Mouse (Mus musculus) stomach, postnatal 0 days (tissue): ENCODE measurements at regions not wholly inside any gene's neighbourhood (a gene's known extent, or its start where the extent isn't known, plus 50 kb on each side); places are given as distances from the start of the nearest gene placed in this dataset.

Experiments
- CTCF ChIP-seq: IDR thresholded peaks from 2 replicates; pipeline ENCODE4 v1.5.1; 2016; ENCODE audit warnings: antibody characterized with exemption, low read depth, mild to moderate bottlenecking, moderate library complexity
- EP300 ChIP-seq: optimal IDR thresholded peaks from 2 replicates; pipeline ENCODE3; 2016; ENCODE audit warnings: antibody characterized with exemption

DNA sequence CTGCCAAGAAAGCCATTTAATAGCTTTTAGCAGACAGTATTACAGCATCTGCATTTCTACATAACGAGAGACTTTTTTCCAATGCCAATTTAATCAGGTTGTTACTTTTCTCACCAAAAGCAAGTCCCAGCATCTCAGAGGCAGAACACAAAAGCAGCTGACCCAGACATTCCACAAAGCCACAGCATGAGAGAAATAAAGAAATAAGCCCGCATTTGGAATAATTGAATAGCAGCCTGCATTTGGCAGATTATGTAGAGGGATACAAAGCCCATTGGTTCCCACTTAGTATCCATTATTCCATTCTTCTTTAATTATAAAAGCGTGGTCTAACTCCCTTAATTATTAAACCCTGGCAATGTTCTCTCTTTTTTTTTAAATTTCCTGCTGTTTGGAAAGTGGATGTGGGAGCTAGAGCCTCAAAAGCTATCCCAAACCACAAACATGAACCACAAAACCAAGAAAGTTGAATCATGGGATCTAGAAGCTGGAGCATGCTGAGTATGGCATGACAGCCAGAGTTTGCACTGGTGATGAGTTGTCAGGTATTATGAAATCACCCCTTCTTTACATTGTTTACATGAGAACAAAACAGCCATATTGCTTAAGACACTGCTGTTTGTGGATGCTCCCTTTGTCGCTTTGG, 247.8 kb upstream of the Irak1bp1 start:
- TF ChIP-seq CTCF (no peak), EP300 (no peak)
